Mouse (Mus musculus) ovary, postnatal 36 days (tissue): ENCODE data around the gene Sdr39u1.
A peak's percentile ranks its signal among the peaks of the same experiment; 100 is the strongest.

ENCODE experiments used
- DNase-seq: peaks from one replicate; pipeline ENCODE4 v3.0.0; 2022; ENCODE audit warnings: low spot score, mixed read lengths

The Sdr39u1 gene

DNA sequence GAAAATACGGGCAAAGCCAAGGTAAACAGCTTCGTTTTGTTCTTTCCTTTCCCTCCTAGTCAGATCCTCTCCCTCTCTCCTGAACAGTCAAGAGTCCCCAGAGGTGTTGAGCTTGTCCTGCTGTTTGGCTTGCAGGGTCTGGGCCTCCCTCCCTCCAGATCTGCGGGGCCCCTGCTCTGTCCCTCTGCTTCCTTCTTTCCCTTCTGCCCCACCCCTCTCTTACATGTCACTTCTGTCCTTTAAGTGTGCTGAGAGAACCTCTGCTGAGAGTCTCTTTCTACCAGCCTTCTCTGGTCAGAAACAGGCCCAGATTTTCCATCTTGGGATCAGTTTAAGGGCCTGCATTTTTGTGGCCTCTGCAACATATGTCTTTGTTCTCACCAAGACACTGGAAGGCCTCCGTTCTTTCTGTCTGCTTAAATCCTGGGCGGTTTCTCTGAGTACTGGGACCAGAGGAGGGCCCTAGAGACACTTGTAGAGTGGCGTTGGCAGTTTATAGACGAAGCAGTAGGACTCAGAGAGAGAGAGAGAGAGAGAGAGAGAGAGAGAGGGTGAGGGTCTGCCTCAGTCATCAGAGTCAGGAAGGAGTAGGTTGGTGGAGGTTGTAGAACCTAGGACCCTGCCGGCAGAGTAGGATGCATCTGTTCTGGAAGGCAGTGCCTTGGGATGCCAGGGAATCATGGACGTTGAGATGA is 45.5 kb downstream of the Sdr39u1 start:
- DNase-seq: no peak

DNA sequence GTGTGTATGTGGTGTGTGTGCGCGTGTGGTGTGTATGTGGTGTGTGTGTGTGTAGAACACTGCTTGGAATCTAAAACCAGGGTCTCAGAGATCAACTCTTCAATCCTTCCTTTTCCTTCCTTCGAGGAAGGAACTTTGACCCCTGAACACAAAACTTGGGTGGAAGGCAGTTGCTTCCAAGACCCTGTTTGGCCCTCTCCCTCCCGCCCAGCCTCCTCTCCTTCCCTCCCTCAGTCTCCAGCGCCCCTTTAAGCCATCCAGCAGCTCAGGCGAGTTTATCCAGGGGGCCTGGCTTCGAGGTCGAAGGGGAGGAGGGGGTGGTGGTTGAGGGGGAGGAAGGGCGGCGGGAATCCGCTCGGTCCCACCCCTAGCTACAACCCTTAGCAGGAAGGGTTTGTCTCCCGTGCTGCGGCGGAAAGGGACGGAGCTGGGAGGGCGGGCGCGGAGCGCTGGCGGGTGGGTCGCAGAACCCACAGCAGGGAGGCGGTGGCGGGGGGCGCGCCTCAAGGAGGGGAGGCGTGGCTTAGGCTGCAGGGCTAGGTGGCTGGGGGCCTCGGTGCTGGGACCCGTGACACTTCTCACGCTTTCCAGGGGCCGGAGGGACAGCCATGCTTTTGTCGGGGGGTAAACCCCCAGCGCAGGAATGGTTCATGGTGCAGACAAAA is 46.3 kb downstream of the Sdr39u1 start, which contains the start of gene Nynrin:
Gene Nynrin (plus strand): TSS at position 390 of the 665 bp plus-strand sequence.
- peak; percentile 74 for DNase-seq

DNA sequence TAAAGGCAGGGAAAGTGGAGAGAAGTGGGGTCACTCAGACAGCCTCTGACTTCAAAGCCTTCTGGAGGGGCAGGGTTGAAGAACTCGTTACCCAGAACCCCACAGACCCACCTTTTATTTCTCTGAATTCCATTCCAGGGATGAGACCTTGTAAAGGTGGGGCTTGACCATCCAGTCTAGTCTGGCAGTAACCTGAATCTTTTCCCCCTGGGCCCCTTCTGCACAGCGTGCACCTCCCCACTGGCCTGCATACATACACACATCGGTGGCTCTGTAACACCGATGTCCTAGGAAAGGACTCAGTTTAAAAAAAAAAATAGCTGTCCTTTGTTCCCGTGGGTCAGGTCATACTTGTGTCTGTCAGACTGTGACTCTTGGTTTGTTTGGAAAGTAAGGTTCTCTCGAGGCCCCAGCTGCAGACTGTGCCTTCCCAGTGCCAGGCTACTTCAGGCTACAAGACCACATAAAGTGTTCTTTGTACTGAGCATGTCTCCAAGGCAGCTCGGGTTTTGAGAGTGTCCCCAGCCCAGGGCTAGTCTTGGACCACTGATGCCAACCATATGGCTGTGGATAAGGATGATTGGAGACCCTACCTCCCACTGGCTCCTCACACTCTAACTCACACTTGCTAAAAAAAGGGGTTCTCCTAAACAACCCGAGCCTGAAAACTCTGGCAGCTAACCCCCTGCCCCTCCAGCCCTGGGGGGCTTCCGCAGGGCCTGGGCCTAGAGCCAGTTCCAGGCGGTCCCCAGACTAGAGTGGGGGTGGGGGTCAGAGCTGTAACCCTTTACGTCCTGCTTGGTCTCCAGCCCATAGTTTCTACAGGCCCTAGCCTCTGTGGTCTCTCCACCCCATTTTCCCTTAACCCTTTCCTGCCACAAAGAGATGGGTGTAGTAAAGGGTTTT is 47.2 kb downstream of the Sdr39u1 start:
- no peak for DNase-seq

DNA sequence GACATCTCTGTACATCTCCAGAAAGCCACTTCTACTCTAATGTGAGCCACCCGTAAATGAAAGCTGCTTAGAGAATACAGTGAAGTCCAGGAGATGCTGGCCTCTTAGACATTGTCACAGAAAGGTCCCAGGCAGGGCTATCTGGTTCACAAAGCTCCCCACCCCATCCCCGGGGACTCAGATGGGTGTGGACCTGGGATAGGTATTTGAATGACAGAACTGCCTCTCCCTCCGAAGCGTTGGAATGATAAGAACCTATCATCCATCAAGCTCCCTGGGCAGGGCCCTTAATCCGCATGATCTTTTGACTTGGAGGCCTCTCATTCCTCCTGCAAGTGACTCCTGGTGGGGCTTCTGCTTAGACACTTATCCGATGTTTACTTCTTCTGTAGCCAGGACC is 49.2 kb downstream of the Sdr39u1 start:
- no peak for DNase-seq
